Mouse (Mus musculus): ENCODE measurements around the gene Gm10382.
A peak's percentile ranks its signal among the peaks of the same experiment; 100 is the strongest.

Gene Gm10382

GRCm38 (mm10) chr5:125389131-125389578 is at the start of gene Gm10382:
Gene Gm10382 (plus strand): TSS chr5:125389322.
- peak; percentile 86 for DNase-seq (ENCODE audit: low read depth, low spot score)

GRCm38 (mm10) chr5:125339851-125340531 is 49.1 kb upstream of the Gm10382 start:
- DNase-seq (ENCODE audit: low read depth, low spot score) = peak; percentile 66

GRCm38 (mm10) chr5:125340547-125341262 is 48.4 kb upstream of the Gm10382 start, which contains the start of gene Scarb1:
Gene Scarb1 (minus strand): TSS chr5:125341094.
- peak; percentile 81 for DNase-seq (ENCODE audit: low read depth, low spot score)

- no peak for DNase-seq (ENCODE audit: low read depth, low spot score)
Measured at GRCm38 (mm10) chr5:125341459-125342090, 47.5 kb upstream of the Gm10382 start.

GRCm38 (mm10) chr5:125344296-125344695 is 44.8 kb upstream of the Gm10382 start:
- DNase-seq (ENCODE audit: low read depth, low spot score) = no peak

GRCm38 (mm10) chr5:125348067-125348466 is 41.1 kb upstream of the Gm10382 start:
- DNase-seq (ENCODE audit: low read depth, low spot score) = no peak

GRCm38 (mm10) chr5:125348487-125348886 is 40.6 kb upstream of the Gm10382 start:
- peak; percentile 79 for DNase-seq (ENCODE audit: low read depth, low spot score)

GRCm38 (mm10) chr5:125349391-125349790 is 39.7 kb upstream of the Gm10382 start:
- DNase-seq (ENCODE audit: low read depth, low spot score) = no peak

GRCm38 (mm10) chr5:125351057-125351456 is 38.1 kb upstream of the Gm10382 start:
- no peak for DNase-seq (ENCODE audit: low read depth, low spot score)

- peak; percentile 66 for DNase-seq (ENCODE audit: low read depth, low spot score)
Measured at GRCm38 (mm10) chr5:125351939-125352338, 37.2 kb upstream of the Gm10382 start.

GRCm38 (mm10) chr5:125352781-125353294 is 36.3 kb upstream of the Gm10382 start:
- peak; percentile 40 for DNase-seq (ENCODE audit: low read depth, low spot score)

GRCm38 (mm10) chr5:125354885-125355492 is 34.1 kb upstream of the Gm10382 start:
- no peak for DNase-seq (ENCODE audit: low read depth, low spot score)

GRCm38 (mm10) chr5:125355650-125356049 is 33.5 kb upstream of the Gm10382 start:
- no peak for DNase-seq (ENCODE audit: low read depth, low spot score)

GRCm38 (mm10) chr5:125357543-125358269 is 31.4 kb upstream of the Gm10382 start:
- no peak for DNase-seq (ENCODE audit: low read depth, low spot score)

GRCm38 (mm10) chr5:125358270-125358608 is 30.9 kb upstream of the Gm10382 start:
- no peak for DNase-seq (ENCODE audit: low read depth, low spot score)

GRCm38 (mm10) chr5:125360566-125360965 is 28.6 kb upstream of the Gm10382 start:
- DNase-seq (ENCODE audit: low read depth, low spot score) = no peak

GRCm38 (mm10) chr5:125360981-125361510 is 28.1 kb upstream of the Gm10382 start:
- DNase-seq (ENCODE audit: low read depth, low spot score) = peak; percentile 75

- no peak for DNase-seq (ENCODE audit: low read depth, low spot score)
Measured at GRCm38 (mm10) chr5:125363894-125364293, 25.2 kb upstream of the Gm10382 start.

- no peak for DNase-seq (ENCODE audit: low read depth, low spot score)
Measured at GRCm38 (mm10) chr5:125364851-125365429, 24.2 kb upstream of the Gm10382 start.

GRCm38 (mm10) chr5:125368156-125368555 is 21.0 kb upstream of the Gm10382 start:
- no peak for DNase-seq (ENCODE audit: low read depth, low spot score)

GRCm38 (mm10) chr5:125368568-125368967 is 20.6 kb upstream of the Gm10382 start:
- DNase-seq (ENCODE audit: low read depth, low spot score) = peak; percentile 77
